Mouse (Mus musculus) heart, embryonic 16.5 days (tissue): Measurements from ENCODE around the gene Pafah2. TPM values are rescaled to one million over a fixed set of nuclear protein-coding genes. Genes with fewer than 3 reads are reported as not detected.
A peak's percentile ranks its signal among the peaks of the same experiment; 100 is the strongest.

Experiments used
- ATAC-seq: fragments of 200-750 bp; cut with Nextera tagmentation; replicated peaks from 2 replicates; pipeline ENCODE4 v1.8.0; 2017; ENCODE audit warnings: moderate number of reproducible peaks; ENCODE audit not compliant: insufficient read depth, low FRiP score; ENCODE audit errors: extremely low read depth
- H3K27ac ChIP-seq: fragments of 300-500 bp; sonication (generic); 2 replicates; pipeline ENCODE4 v1.5.1; 2014; ENCODE audit warnings: mild to moderate bottlenecking, low read length, control low read depth, moderate library complexity
- H3K27me3 ChIP-seq: fragments of 300-500 bp; sonication (generic); 2 replicates; pipeline ENCODE4 v1.6.1; 2014; ENCODE audit warnings: low read length, mixed read lengths; ENCODE audit not compliant: control insufficient read depth, insufficient read depth
- H3K36me3 ChIP-seq: fragments of 300-500 bp; sonication (generic); 2 replicates; pipeline ENCODE4 v1.6.1; 2014; ENCODE audit not compliant: control insufficient read depth, insufficient read depth
- H3K4me1 ChIP-seq: fragments of 300-500 bp; sonication (generic); 2 replicates; pipeline ENCODE4 v1.6.1; 2014; ENCODE audit warnings: low read length, mixed read lengths; ENCODE audit not compliant: control insufficient read depth, insufficient read depth
- H3K4me2 ChIP-seq: fragments of 300-500 bp; sonication (generic); 2 replicates; pipeline ENCODE4 v1.6.1; 2014; ENCODE audit warnings: low read depth, mild to moderate bottlenecking, control low read depth, low read length
- H3K4me3 ChIP-seq: fragments of 300-500 bp; sonication (generic); 2 replicates; pipeline ENCODE4 v1.5.1; 2014; ENCODE audit warnings: mild to moderate bottlenecking, control low read depth, low read length
- H3K9ac ChIP-seq: fragments of 300-500 bp; sonication (generic); 2 replicates; pipeline ENCODE4 v1.6.1; 2014; ENCODE audit warnings: low read length, control low read depth
- H3K9me3 ChIP-seq: fragments of 300-500 bp; sonication (generic); replicated peaks from 2 replicates; pipeline ENCODE4 v1.6.1; 2016; ENCODE audit warnings: low read length; ENCODE audit not compliant: control insufficient read depth
- WGBS: fragments of 180-500 bp; shearing (Covaris S2); extraction: QIAGEN DNeasy Blood & Tissue Kit; methylation state at CpG from one replicate; pipeline ENCODE4 v1.1.7; 2014; 5-methylcytosine and 5-hydroxymethylcytosine counted together
- polyA plus RNA-seq: library from polyadenylated mRNA; unstranded; fragments of >200 nt; fragmentation: Nextera tagmentation; extraction: Ambion mirVana; gene quantifications from 2 replicates; pipeline ENCODE4 v1.2.1, GENCODE M21; 2015

The Pafah2 gene
- polyA plus RNA-seq, 1 experiment from 2014 or later, result 9.6 TPM

GRCm38 (mm10) chr4:134423949-134424348, 27.8 kb downstream of the Pafah2 start:
- no peaks in the 10 kb centered on the region for H3K4me1 ChIP-seq
- WGBS, result 85% methylated on average over 7 of the region's 7 CpGs
- H3K9ac ChIP-seq, result no peak overlapping the region
- H3K27ac ChIP-seq, result no peak overlapping the region
- no peak overlapping the region for H3K4me3 ChIP-seq
- no peaks in the 10 kb centered on the region for H3K27me3 ChIP-seq
- H3K4me2 ChIP-seq, result no peak overlapping the region
- ATAC-seq, result no peak
- no peaks in the 10 kb centered on the region for H3K9me3 ChIP-seq
- H3K36me3 ChIP-seq, result peaks cover 9% of the 10 kb centered on the region; the same call in 1 of the 2 replicates

DNA sequence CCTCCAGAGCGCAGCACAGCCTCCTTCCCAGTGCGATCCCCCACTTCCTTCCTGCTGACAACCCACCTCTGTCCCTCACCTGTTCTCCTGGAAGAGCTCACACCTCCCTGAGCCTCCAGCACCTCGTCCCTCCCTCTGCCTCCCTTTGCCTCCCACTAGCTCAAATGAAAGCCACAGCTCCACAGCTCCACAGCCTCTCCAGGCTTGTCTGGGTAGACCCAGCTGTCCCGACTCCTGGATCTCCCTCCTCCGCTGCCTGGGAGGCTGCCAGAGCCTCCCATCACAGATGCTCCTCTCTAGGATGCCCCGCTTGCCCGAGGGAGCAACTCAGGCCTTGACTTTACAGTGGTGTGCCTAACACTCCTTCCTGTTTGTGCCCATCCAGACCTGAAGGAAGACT, 29.0 kb downstream of the Pafah2 start:
- peaks cover 9% of the 10 kb centered on the region; the same call in 1 of the 2 replicates for H3K36me3 ChIP-seq
- WGBS, result 68% methylated on average over 7 of the region's 7 CpGs
- H3K4me3 ChIP-seq, result no peak overlapping the region
- no peaks in the 10 kb centered on the region for H3K27me3 ChIP-seq
- ATAC-seq, result no peak
- H3K4me2 ChIP-seq, result no peak overlapping the region
- H3K9me3 ChIP-seq, result no peaks in the 10 kb centered on the region
- no peak overlapping the region for H3K9ac ChIP-seq
- no peak overlapping the region for H3K27ac ChIP-seq
- H3K4me1 ChIP-seq, result no peaks in the 10 kb centered on the region

DNA sequence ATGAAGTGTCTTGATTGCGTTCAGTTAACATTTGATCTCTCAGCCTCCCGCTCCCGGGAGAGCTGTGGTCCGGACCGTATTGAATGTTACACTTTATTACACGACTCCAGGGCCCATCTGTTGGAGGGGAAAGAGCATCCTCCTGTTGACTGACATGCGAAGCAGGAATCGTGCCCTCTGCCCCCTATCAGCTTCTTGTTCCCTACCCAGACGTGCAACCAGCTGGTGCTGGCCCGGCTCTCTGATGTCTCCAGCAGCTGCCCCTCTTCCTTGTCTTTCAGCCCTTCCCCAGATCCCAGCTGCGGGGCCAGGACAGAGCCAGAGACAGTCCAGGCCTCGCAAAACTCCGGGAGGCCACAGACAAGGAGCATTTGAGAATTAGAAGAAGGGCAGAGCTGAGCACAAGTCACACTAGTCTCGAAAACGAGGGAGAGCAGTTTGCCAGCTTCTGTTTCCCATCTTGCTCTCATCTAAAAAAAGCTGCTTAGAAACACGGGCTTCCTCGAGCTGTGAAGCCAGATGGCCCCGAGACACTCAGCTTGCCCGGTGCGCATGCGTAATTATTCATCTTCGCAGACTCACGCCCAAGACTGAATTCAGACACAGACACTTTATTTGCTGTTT, 34.4 kb downstream of the Pafah2 start:
- no peak overlapping the region for H3K4me3 ChIP-seq
- peak overlapping the region; percentile 19 for H3K4me2 ChIP-seq
- H3K4me1 ChIP-seq, result no peaks in the 10 kb centered on the region
- 38% methylated on average over 23 of the region's 23 CpGs for WGBS
- H3K9me3 ChIP-seq, result no peaks in the 10 kb centered on the region
- no peak overlapping the region for H3K27ac ChIP-seq
- H3K9ac ChIP-seq, result peak overlapping the region; percentile 38; the same call in 1 of the 2 replicates
- 0 out of 2 replicates have a peak, but pooled peaks cover 3% of the 10 kb centered on the region for H3K36me3 ChIP-seq
- no peak for ATAC-seq
- no peaks in the 10 kb centered on the region for H3K27me3 ChIP-seq

DNA sequence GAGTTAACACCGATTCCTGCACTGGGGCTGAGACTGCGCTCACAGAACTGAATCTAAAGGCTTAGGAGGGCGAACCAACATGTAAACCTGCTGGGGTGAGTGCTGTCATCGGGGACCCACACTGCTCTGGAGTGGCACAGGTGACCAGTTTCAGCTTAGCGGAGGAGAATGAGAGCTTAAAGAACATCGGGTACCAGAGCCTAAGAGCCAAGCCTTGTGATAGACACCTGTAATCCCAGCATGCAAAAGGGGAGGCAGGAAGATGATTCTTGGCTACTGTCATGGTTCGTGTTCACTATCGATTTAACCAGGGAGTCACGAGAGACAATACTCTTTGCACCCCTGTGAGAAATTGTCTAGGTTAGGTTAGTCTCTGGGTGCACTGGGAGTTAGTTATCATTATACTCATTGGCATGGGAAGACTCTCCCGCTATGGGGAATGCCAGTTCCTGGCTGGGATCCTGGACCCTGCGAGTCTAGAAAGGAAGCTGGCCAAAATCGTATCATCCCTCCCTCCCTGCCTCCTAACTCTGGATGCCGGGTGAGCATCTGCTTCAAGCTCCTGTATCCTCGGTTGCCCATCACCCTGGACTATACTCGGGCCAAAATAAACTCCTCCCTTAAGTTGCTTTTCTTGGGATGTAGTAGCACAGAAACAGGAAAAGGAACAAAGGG, 36.7 kb downstream of the Pafah2 start:
- ATAC-seq, result no peak
- 79% methylated on average over 15 of the region's 15 CpGs for WGBS
- no peaks in the 10 kb centered on the region for H3K4me1 ChIP-seq
- no peaks in the 10 kb centered on the region for H3K27me3 ChIP-seq
- H3K36me3 ChIP-seq, result no peaks in the 10 kb centered on the region
- H3K4me2 ChIP-seq, result no peak overlapping the region
- no peaks in the 10 kb centered on the region for H3K9me3 ChIP-seq
- H3K27ac ChIP-seq, result no peak overlapping the region
- no peak overlapping the region for H3K4me3 ChIP-seq
- H3K9ac ChIP-seq, result no peak overlapping the region

GRCm38 (mm10) chr4:134436185-134436584, 40.1 kb downstream of the Pafah2 start:
- Histone ChIP-seq H3K4me1 (no peaks in the 10 kb centered on the region), H3K27ac (no peak overlapping the region), H3K9me3 (no peaks in the 10 kb centered on the region), H3K9ac (no peak overlapping the region), H3K4me2 (no peak overlapping the region), H3K4me3 (no peak overlapping the region), H3K27me3 (no peaks in the 10 kb centered on the region), H3K36me3 (no peaks in the 10 kb centered on the region)
- 53% methylated on average over 7 of the region's 7 CpGs for WGBS
- ATAC-seq, result no peak; the same call in 1 of the 2 replicates

DNA sequence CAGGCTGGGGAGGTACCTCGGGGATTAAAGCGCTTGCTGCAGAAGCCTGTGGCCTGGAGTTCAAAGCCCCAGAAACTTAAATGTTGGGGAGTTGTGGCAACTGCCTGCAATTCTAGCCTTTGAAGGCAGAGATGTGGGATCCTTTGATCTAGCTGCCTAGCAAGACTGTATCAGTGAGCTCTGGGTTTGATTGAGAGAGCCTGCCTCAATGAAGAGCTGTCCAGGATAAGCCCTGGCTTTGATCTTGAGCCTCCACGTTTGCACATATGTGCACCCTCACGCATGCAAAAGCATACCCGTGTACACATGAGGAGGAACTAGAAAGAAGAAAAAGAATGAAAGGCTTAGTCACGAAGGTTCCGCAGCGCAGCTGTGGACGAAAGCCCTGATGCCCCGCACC, 40.5 kb downstream of the Pafah2 start:
- H3K4me3 ChIP-seq, result no peak overlapping the region
- WGBS, result 65% methylated on average over 10 of the region's 10 CpGs
- no peaks in the 10 kb centered on the region for H3K9me3 ChIP-seq
- H3K9ac ChIP-seq, result no peak overlapping the region
- H3K4me1 ChIP-seq, result no peaks in the 10 kb centered on the region
- H3K4me2 ChIP-seq, result no peak overlapping the region
- ATAC-seq, result no peak
- no peak overlapping the region for H3K27ac ChIP-seq
- H3K27me3 ChIP-seq, result no peaks in the 10 kb centered on the region
- H3K36me3 ChIP-seq, result no peaks in the 10 kb centered on the region

- WGBS, result 32% methylated on average over 3 of the region's 3 CpGs
- Histone ChIP-seq H3K4me2 (no peak overlapping the region), H3K27me3 (no peaks in the 10 kb centered on the region), H3K4me1 (no peaks in the 10 kb centered on the region), H3K9ac (no peak overlapping the region), H3K4me3 (no peak overlapping the region), H3K36me3 (no peaks in the 10 kb centered on the region), H3K9me3 (no peaks in the 10 kb centered on the region; the same call in 1 of the 2 replicates), H3K27ac (no peak overlapping the region)
- no peak for ATAC-seq
Observed at GRCm38 (mm10) chr4:134439119-134439518, 43.0 kb downstream of the Pafah2 start.

GRCm38 (mm10) chr4:134439919-134440318, 43.8 kb downstream of the Pafah2 start:
- peaks cover 3% of the 10 kb centered on the region; the same call in 1 of the 2 replicates for H3K4me1 ChIP-seq
- H3K9ac ChIP-seq, result no peak overlapping the region
- H3K27me3 ChIP-seq, result no peaks in the 10 kb centered on the region
- 57% methylated on average over 4 of the region's 4 CpGs for WGBS
- H3K36me3 ChIP-seq, result no peaks in the 10 kb centered on the region
- no peak overlapping the region for H3K4me3 ChIP-seq
- no peak for ATAC-seq
- H3K9me3 ChIP-seq, result no peaks in the 10 kb centered on the region; the same call in 1 of the 2 replicates
- H3K27ac ChIP-seq, result no peak overlapping the region
- no peak overlapping the region for H3K4me2 ChIP-seq

DNA sequence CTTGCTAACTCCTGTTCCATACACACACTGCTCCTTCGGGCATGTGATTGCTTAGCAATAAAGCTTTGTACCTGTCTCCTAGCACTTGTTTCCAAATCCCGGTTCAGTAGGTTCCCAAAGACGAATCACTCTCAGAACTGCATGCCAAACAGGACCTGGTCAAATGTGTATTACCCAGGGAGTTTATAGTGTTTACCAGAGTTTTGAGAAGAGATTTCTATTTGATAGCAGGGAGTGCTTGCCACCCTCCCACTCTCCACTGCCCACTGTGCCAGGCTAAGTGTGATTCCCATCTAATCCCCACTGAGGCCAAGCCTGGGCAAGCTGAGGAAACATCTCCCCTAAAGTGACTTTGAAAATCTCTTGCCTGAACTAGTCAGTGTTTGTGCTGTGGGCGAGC, 46.1 kb downstream of the Pafah2 start:
- Histone ChIP-seq H3K27me3 (no peaks in the 10 kb centered on the region), H3K4me3 (no peak overlapping the region), H3K36me3 (no peaks in the 10 kb centered on the region), H3K4me1 (peaks cover 4% of the 10 kb centered on the region; the same call in 1 of the 2 replicates), H3K27ac (no peak overlapping the region), H3K9ac (no peak overlapping the region), H3K4me2 (no peak overlapping the region), H3K9me3 (no peaks in the 10 kb centered on the region; the same call in 1 of the 2 replicates)
- ATAC-seq, result no peak
- 89% methylated on average over 4 of the region's 4 CpGs for WGBS
